Mouse (Mus musculus): ENCODE data around the gene Synj2. TPM values are rescaled to one million over a fixed set of nuclear protein-coding genes. Genes with fewer than 3 reads are reported as not detected.
A peak's percentile ranks its signal among the peaks of the same experiment; 100 is the strongest.

Gene Synj2
- polyA plus RNA-seq, 1 experiment from 2014 or later = 2.2 TPM

DNA sequence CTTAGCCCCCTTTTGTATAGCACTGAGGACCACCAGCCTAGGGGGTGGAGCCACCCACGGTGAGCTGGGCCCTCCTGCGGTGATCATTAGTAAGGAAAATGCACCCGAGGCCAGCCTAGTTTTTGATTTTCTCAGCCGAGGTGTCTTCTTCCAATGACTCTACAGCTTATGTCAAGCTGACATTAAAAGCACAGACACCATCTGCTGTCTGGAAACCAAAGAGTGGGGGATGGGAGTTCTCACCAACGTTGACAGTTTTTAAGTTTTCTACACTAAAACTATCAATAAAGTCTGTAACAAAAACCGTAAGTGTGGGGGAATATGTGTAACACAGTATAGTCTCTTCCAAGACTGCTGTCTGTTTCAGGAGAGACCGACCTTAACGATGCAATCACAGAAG, 16.8 kb upstream of the Synj2 start:
- DNase-seq (ENCODE audit: low spot score) (no peak), ATAC-seq (replicated peaks; ENCODE audit: low FRiP score) (no peak)
- Histone ChIP-seq H3K4me2 (no peak overlapping the region), H3K9ac (ENCODE audit: low read depth, low read length) (no peak overlapping the region), H3K27ac (ENCODE audit: low read depth, low read length) (no peak overlapping the region), H3K36me3 (ENCODE audit: control insufficient read depth, insufficient read depth, low read length) (peaks cover 15% of the 10 kb centered on the region), H3K4me1 (replicated peaks; ENCODE audit: control insufficient read depth, insufficient read depth, low read length) (peaks cover 14% of the 10 kb centered on the region), H3K4me3 (ENCODE audit: low read depth, low read length) (no peak overlapping the region), H3K9me3 (ENCODE audit: control insufficient read depth, low read length) (no peaks in the 10 kb centered on the region), H3K27me3 (replicated peaks; ENCODE audit: control insufficient read depth, insufficient read depth, low read length) (no peaks in the 10 kb centered on the region)
- 79% methylated on average over 8 of the region's 8 CpGs for WGBS

DNA sequence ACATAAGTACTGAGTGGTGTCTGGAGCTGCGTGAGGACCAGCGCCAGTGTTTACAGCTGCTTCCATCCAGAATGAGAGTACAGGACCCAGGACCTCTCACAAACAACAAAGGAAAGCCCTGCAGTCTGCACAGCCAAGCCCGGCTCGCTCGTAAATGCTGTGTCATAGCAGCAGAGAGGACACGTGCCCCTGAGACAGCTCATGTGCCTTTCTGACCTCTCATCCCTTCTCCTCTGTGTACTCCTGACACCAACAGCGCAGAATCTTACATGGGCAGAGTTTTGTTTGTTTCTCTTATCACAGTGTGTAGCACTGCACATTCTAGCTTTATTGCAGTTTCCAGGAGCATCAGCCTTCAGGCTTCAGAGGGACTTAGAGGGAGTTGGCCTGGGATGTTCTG, 14.4 kb upstream of the Synj2 start:
- Histone ChIP-seq H3K9me3 (ENCODE audit: control insufficient read depth, low read length) (no peaks in the 10 kb centered on the region), H3K4me2 (no peak overlapping the region), H3K27ac (ENCODE audit: low read depth, low read length) (no peak overlapping the region), H3K27me3 (replicated peaks; ENCODE audit: control insufficient read depth, insufficient read depth, low read length) (no peaks in the 10 kb centered on the region), H3K4me1 (replicated peaks; ENCODE audit: control insufficient read depth, insufficient read depth, low read length) (peaks cover under 1% of the 10 kb centered on the region; the same call in 1 of the 2 replicates), H3K4me3 (ENCODE audit: low read depth, low read length) (no peak overlapping the region), H3K9ac (ENCODE audit: low read depth, low read length) (no peak overlapping the region), H3K36me3 (ENCODE audit: control insufficient read depth, insufficient read depth, low read length) (peaks cover 12% of the 10 kb centered on the region)
- WGBS = 64% methylated on average over 7 of the region's 7 CpGs
- no peak for DNase-seq (ENCODE audit: low spot score)
- no peak; the same call in 1 of the 2 replicates for ATAC-seq (replicated peaks; ENCODE audit: low FRiP score)

DNA sequence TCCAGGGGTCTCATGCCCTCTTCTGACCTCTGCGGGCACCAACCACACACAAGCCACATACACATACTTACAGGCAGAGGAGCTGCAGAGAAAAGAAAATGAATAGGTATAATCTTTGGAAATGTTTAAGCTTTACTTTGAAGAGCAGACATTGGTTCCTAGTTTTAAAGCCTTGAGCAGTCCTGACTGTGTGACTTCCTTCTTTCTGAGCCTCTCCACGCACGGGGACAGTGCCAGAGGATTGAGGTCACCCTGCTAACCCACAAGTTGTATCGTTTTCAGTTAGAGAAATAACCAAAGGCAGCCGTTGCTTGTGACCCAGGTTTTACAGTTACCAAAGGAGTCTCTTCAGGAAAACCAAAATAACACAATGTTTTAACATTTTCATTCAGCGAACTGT, 12.0 kb upstream of the Synj2 start:
- Histone ChIP-seq H3K27ac (ENCODE audit: low read depth, low read length) (no peak overlapping the region), H3K4me2 (no peak overlapping the region), H3K36me3 (ENCODE audit: control insufficient read depth, insufficient read depth, low read length) (peaks cover 9% of the 10 kb centered on the region), H3K9ac (ENCODE audit: low read depth, low read length) (no peak overlapping the region), H3K4me1 (replicated peaks; ENCODE audit: control insufficient read depth, insufficient read depth, low read length) (0 out of 2 replicates have a peak, but pooled peaks cover 2% of the 10 kb centered on the region), H3K4me3 (ENCODE audit: low read depth, low read length) (no peak overlapping the region), H3K27me3 (replicated peaks; ENCODE audit: control insufficient read depth, insufficient read depth, low read length) (no peaks in the 10 kb centered on the region), H3K9me3 (ENCODE audit: control insufficient read depth, low read length) (no peaks in the 10 kb centered on the region)
- DNase-seq (ENCODE audit: low spot score) (no peak), ATAC-seq (replicated peaks; ENCODE audit: low FRiP score) (no peak)
- 69% methylated on average over 6 of the region's 6 CpGs for WGBS

DNA sequence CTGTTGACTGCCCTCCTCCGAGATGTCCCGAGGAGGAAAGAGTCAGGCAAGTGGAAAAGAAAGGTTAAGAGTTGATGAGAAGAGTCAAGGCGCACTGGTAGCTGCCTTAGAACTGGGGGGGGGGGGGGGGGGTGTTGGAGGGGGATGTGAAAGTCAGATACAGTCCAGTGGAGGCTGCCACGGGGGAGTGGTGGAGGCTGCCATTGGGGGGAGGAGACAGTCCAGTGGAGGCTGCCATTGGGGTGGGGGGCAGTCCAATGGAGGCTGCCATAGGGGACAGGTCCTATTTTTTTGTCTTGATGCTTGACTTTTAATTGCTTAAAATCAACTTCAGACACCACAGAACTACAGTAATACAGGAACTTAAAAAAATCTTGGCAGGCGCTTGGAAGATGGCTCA, 8.9 kb upstream of the Synj2 start:
- no peak for DNase-seq (ENCODE audit: low spot score)
- Histone ChIP-seq H3K4me2 (no peak overlapping the region), H3K9ac (ENCODE audit: low read depth, low read length) (no peak overlapping the region), H3K36me3 (ENCODE audit: control insufficient read depth, insufficient read depth, low read length) (peaks cover 2% of the 10 kb centered on the region), H3K9me3 (ENCODE audit: control insufficient read depth, low read length) (no peaks in the 10 kb centered on the region), H3K27me3 (replicated peaks; ENCODE audit: control insufficient read depth, insufficient read depth, low read length) (no peaks in the 10 kb centered on the region), H3K4me1 (replicated peaks; ENCODE audit: control insufficient read depth, insufficient read depth, low read length) (peaks cover 11% of the 10 kb centered on the region), H3K27ac (ENCODE audit: low read depth, low read length) (no peak overlapping the region), H3K4me3 (ENCODE audit: low read depth, low read length) (no peak overlapping the region)
- 67% methylated on average over 5 of the region's 5 CpGs for WGBS
- ATAC-seq (replicated peaks; ENCODE audit: low FRiP score) = no peak

DNA sequence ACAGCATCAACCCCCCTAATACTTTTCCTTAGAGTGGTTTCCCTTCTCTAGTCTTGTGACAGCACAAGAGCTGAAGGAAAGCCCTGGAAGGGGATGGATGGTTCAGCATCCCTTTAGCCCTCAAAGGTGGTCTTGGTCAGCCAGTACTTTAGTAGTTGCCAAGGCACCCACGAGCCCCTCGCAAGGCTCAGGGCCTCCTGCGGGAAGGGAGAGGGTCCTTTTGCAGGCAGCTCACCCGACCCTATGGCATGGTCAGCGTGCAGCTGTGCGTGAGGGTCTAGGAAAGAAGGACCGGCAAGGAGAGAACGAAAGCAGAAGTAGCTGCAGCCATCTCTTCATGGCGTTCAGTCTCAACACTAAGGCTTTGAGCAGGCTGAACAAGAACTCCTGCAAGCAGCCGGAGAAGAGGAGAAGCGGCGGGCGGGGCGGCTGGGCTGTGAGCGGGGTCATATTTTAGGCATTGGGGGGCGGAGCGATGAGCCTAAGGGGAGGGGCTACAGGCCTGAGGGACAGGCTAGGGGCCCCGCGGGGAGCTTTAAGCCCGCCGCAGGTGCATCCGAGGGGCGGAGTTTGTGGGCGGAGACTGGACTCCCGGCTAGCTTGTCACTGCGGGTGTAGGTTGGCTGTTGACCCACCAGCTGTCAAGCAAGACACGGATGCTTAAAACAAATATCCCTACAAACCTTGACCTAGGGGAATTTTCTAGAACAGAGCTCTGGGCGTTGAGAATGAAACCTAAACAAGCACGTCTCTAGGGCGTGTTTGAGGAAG, 6.3 kb upstream of the Synj2 start:
- Histone ChIP-seq H3K9me3 (ENCODE audit: control insufficient read depth, low read length) (no peaks in the 10 kb centered on the region), H3K27me3 (replicated peaks; ENCODE audit: control insufficient read depth, insufficient read depth, low read length) (peaks cover 4% of the 10 kb centered on the region; the same call in 1 of the 2 replicates), H3K27ac (ENCODE audit: low read depth, low read length) (no peak overlapping the region), H3K36me3 (ENCODE audit: control insufficient read depth, insufficient read depth, low read length) (0 out of 2 replicates have a peak, but pooled peaks cover under 1% of the 10 kb centered on the region), H3K9ac (ENCODE audit: low read depth, low read length) (peak overlapping the region; percentile 41), H3K4me2 (peak overlapping the region; percentile 79), H3K4me3 (ENCODE audit: low read depth, low read length) (peak overlapping the region; percentile 39), H3K4me1 (replicated peaks; ENCODE audit: control insufficient read depth, insufficient read depth, low read length) (peaks cover 11% of the 10 kb centered on the region)
- peak; percentile 89 for DNase-seq (ENCODE audit: low spot score)
- ATAC-seq (replicated peaks; ENCODE audit: low FRiP score) = peak; percentile 96
- WGBS = 1% methylated on average over 30 of the region's 30 CpGs

DNA sequence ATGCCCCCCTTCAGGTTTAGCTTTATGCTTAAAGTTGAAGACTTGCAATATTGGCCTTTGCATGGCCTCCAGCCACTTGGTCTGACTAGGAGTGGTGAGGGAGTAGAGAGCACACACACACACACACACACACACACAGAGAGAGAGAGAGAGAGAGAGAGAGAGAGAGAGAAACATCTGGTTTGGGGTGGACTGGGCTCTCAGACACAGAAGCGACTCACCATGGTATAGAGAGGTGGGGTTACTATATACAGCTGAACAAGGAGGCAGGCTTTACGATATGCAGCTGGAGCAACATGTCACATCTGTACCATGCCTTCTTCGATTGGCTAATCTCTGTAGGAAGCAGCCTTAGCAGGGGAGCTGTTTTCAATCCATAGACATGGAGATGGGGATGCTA, 5.4 kb upstream of the Synj2 start:
- Histone ChIP-seq H3K27me3 (replicated peaks; ENCODE audit: control insufficient read depth, insufficient read depth, low read length) (peaks cover 13% of the 10 kb centered on the region), H3K9ac (ENCODE audit: low read depth, low read length) (no peak overlapping the region), H3K4me1 (replicated peaks; ENCODE audit: control insufficient read depth, insufficient read depth, low read length) (peaks cover 11% of the 10 kb centered on the region), H3K4me3 (ENCODE audit: low read depth, low read length) (no peak overlapping the region), H3K36me3 (ENCODE audit: control insufficient read depth, insufficient read depth, low read length) (no peaks in the 10 kb centered on the region), H3K27ac (ENCODE audit: low read depth, low read length) (no peak overlapping the region), H3K9me3 (ENCODE audit: control insufficient read depth, low read length) (no peaks in the 10 kb centered on the region), H3K4me2 (no peak overlapping the region; the same call in 1 of the 2 replicates)
- 66% methylated on average over 3 of the region's 3 CpGs for WGBS
- DNase-seq (ENCODE audit: low spot score) (no peak), ATAC-seq (replicated peaks; ENCODE audit: low FRiP score) (no peak)

DNA sequence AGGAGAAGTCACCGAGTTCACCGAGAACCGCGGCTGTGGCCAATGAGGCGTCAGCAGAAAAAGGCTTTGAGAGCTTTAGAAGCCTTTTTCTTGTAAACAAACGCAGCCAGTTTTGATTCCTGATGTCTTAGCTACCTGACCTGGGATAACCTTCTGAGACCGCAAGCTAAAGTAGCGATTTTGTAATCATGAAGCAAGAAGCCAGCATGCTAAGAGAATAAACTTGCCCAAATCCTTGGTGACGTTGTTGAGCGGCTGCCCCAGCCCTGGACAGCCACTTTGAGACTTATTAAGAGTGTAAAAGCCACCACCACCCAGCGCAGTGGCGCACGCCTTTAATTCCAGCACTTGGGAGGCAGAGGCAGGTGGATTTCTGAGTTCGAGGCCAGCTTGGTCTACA, 4.8 kb upstream of the Synj2 start:
- Histone ChIP-seq H3K36me3 (ENCODE audit: control insufficient read depth, insufficient read depth, low read length) (no peaks in the 10 kb centered on the region), H3K9me3 (ENCODE audit: control insufficient read depth, low read length) (no peaks in the 10 kb centered on the region), H3K4me1 (replicated peaks; ENCODE audit: control insufficient read depth, insufficient read depth, low read length) (peaks cover 11% of the 10 kb centered on the region), H3K4me2 (no peak overlapping the region), H3K4me3 (ENCODE audit: low read depth, low read length) (no peak overlapping the region), H3K27ac (ENCODE audit: low read depth, low read length) (no peak overlapping the region), H3K27me3 (replicated peaks; ENCODE audit: control insufficient read depth, insufficient read depth, low read length) (peaks cover 13% of the 10 kb centered on the region), H3K9ac (ENCODE audit: low read depth, low read length) (no peak overlapping the region)
- ATAC-seq (replicated peaks; ENCODE audit: low FRiP score) = no peak
- no peak for DNase-seq (ENCODE audit: low spot score)
- WGBS = 79% methylated on average over 14 of the region's 14 CpGs

DNA sequence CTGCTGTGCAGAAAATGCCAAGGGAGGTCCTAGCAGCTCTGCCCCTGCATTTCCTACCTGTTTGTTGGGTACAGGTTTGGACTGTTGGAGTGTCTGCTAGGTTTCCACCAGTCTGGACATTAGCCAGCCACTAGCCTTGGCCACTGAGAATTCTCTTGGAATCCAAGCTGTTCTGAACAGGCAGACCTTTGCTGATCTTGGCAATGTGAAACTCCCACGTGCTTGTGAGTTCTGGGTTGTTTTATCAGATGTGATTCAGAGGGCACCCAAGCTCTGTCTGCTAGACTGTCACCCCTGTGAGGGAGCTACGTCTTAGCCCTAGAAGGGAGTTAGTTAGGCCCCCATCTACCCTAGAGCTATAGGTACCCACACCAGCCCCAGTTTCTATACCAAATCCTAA, 3.6 kb upstream of the Synj2 start:
- no peaks in the 10 kb centered on the region for H3K36me3 ChIP-seq (ENCODE audit: control insufficient read depth, insufficient read depth, low read length)
- peaks cover 19% of the 10 kb centered on the region for H3K27me3 ChIP-seq (replicated peaks; ENCODE audit: control insufficient read depth, insufficient read depth, low read length)
- WGBS = 60% methylated on average over 2 of the region's 2 CpGs
- H3K4me1 ChIP-seq (replicated peaks; ENCODE audit: control insufficient read depth, insufficient read depth, low read length) = peaks cover 11% of the 10 kb centered on the region
- DNase-seq (ENCODE audit: low spot score) = no peak
- no peak overlapping the region for H3K4me3 ChIP-seq (ENCODE audit: low read depth, low read length)
- no peak overlapping the region for H3K27ac ChIP-seq (ENCODE audit: low read depth, low read length)
- no peak for ATAC-seq (replicated peaks; ENCODE audit: low FRiP score)
- H3K4me2 ChIP-seq = no peak overlapping the region
- no peaks in the 10 kb centered on the region for H3K9me3 ChIP-seq (ENCODE audit: control insufficient read depth, low read length)
- H3K9ac ChIP-seq (ENCODE audit: low read depth, low read length) = no peak overlapping the region

DNA sequence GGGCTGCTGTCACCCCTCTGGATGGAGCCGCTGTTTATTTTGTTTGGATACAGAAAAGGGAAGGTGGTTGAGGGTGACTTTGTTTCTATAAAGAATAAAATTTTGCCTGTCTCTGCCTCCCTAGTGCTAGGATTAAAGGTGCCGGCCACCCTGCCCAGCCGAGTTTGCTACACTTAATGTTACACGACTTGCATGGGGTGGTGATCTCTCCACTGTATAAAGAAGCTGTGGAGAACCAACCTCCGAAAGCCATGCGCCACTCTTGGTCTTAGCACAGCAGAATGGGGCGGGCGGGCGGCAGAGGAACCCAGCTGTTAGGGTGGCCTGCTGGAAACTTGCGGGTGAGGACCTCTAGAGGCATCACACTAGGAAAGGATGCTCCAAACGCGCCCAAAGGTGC, 1.2 kb upstream of the Synj2 start:
- no peak overlapping the region for H3K27ac ChIP-seq (ENCODE audit: low read depth, low read length)
- H3K27me3 ChIP-seq (replicated peaks; ENCODE audit: control insufficient read depth, insufficient read depth, low read length) = peaks cover 19% of the 10 kb centered on the region
- H3K4me1 ChIP-seq (replicated peaks; ENCODE audit: control insufficient read depth, insufficient read depth, low read length) = peaks cover 4% of the 10 kb centered on the region; the same call in 1 of the 2 replicates
- H3K36me3 ChIP-seq (ENCODE audit: control insufficient read depth, insufficient read depth, low read length) = no peaks in the 10 kb centered on the region
- no peak overlapping the region for H3K4me3 ChIP-seq (ENCODE audit: low read depth, low read length)
- no peaks in the 10 kb centered on the region for H3K9me3 ChIP-seq (ENCODE audit: control insufficient read depth, low read length)
- no peak overlapping the region for H3K4me2 ChIP-seq
- DNase-seq (ENCODE audit: low spot score) (no peak), ATAC-seq (replicated peaks; ENCODE audit: low FRiP score) (no peak)
- WGBS = 56% methylated on average over 12 of the region's 12 CpGs
- H3K9ac ChIP-seq (ENCODE audit: low read depth, low read length) = no peak overlapping the region

Data from liver, embryonic 11.5 days (tissue).